Mouse (Mus musculus): ENCODE measurements around the gene Cdk2ap2. TPM values are rescaled to one million over a fixed set of nuclear protein-coding genes. Genes with fewer than 3 reads are reported as not detected.

The Cdk2ap2 gene
- polyA plus RNA-seq, 1 experiment = 247 TPM

DNA sequence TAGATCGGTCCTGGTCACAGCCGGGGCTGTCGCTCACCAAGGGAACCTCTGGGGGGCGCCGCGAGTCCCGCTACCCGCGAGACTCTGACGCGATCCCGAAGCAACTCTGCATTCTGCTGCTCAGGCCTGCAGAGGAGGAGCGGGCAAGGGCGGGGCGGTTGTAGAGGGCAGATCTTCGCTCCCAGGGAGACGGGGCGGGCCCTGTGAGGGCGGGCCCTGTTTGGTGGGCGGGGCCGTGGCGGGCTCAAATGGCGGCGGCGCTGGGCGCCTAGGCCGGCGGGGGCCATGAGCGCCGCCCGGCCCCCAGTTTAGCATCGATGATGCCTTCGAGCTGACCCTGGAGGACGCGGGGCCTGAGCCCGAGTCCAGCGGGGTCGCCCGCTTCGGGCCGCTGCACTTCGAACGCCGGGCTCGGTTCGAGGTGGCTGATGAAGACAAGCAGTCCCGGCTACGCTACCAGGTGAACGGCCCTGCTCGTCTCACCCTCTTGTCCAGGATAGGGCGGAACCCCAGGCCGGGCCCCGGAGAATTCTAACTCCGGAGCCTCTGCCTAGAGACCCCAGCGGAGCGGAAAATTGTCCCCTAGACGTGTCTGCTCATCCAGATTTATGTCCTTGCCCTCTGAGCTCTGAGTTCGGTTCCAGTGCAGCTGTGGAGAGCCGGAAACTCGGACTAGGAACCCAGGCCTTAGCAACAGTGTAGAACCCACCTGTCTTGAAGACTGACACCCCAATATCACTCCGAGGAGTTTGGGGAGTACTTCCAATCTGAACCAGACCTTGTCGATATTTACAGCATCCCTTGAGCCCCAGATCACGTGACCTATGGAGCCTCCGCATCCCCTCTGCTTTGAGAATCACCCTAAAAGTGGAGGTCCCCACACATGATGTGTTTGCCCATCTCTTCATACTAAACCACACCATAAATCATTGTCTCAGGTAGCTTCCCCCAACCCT lies 29.0 kb downstream of the Cdk2ap2 start, which contains the start of gene Aip:
TSS of gene Aip (minus strand) at position 118 of the 956 bp plus-strand sequence.
- H3K27me3 ChIP-seq (ENCODE audit: control insufficient read depth, insufficient read depth, low read length) = no peaks in the 10 kb centered on the region
- TF ChIP-seq POLR2A (IDR thresholded peaks at IDR 0.05; ENCODE audit: low read depth, low read length) = peak; percentile 89
- peak; percentile 93 for TF ChIP-seq CTCF (IDR thresholded peaks at IDR 0.05; ENCODE audit: extremely low read depth, insufficient read depth, insufficient read length, insufficient replicate concordance)
- 1% methylated on average over 58 of the region's 64 CpGs for WGBS
- peak within 1 kb of the TSS; percentile 81 for H3K4me3 ChIP-seq (ENCODE audit: extremely low read depth, insufficient read depth, insufficient read length)
- H3K27ac ChIP-seq (ENCODE audit: insufficient read depth, low read length) = peak within 1 kb of the TSS; percentile 85
- DNase-seq (ENCODE audit: low read depth in 1 of 2, low spot score in 2 of 2) = peak; percentile 96 to 99
- peaks cover 16% of the 10 kb centered on the region for H3K36me3 ChIP-seq (ENCODE audit: control insufficient read depth, insufficient read depth, low read length)
- H3K4me1 ChIP-seq (ENCODE audit: control insufficient read depth, insufficient read depth, insufficient read length) = peaks cover 23% of the 10 kb centered on the region

DNA sequence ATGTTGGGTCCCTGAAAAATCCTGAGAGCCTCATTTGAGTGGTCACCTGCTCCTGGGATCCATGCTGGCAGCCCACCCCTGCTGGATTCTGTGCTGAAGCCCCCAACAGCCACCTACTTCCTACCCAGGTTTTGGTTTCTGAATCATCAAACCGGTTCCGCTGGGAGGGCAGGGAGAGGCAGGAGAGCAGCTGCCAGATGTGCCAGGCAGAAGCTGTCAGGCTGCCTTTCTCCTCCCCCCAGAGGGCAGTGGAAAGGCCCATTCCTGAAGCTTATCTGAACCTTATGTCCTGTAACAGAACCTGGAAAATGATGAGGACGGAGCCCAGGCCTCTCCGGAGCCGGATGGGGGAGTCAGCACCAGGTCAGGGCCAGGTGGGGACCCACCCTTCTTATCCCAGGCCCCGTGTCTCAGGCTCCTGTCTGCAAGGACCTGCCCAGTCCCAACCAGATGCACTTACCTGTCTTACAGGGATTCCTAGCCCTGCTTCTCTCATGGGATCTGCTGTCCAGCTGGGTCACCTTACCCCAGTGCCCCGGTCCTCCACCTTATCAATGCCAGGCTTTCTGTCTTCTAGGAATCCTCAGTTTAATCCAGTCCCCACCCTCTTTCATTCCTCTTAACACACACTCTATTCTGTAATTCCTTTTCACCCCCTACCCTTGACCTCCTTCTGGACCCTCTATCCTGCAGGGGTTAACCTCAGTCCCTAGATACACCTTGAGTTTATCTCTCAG lies 29.9 kb downstream of the Cdk2ap2 start:
- Histone ChIP-seq H3K27ac (ENCODE audit: insufficient read depth, low read length) (peak overlapping the region; percentile 85), H3K27me3 (ENCODE audit: control insufficient read depth, insufficient read depth, low read length) (no peaks in the 10 kb centered on the region), H3K4me1 (ENCODE audit: control insufficient read depth, insufficient read depth, insufficient read length) (peaks cover 21% of the 10 kb centered on the region), H3K36me3 (ENCODE audit: control insufficient read depth, insufficient read depth, low read length) (peaks cover 23% of the 10 kb centered on the region), H3K4me3 (ENCODE audit: extremely low read depth, insufficient read depth, insufficient read length) (peak overlapping the region; percentile 81)
- WGBS = 65% methylated on average over 7 of the region's 7 CpGs
- no peak for TF ChIP-seq POLR2A (IDR thresholded peaks at IDR 0.05; ENCODE audit: low read depth, low read length)
- TF ChIP-seq CTCF (IDR thresholded peaks at IDR 0.05; ENCODE audit: extremely low read depth, insufficient read depth, insufficient read length, insufficient replicate concordance) = no peak
- DNase-seq (ENCODE audit: low read depth in 1 of 2, low spot score in 2 of 2) = peak in 1 of 2 experiments; percentile 15

DNA sequence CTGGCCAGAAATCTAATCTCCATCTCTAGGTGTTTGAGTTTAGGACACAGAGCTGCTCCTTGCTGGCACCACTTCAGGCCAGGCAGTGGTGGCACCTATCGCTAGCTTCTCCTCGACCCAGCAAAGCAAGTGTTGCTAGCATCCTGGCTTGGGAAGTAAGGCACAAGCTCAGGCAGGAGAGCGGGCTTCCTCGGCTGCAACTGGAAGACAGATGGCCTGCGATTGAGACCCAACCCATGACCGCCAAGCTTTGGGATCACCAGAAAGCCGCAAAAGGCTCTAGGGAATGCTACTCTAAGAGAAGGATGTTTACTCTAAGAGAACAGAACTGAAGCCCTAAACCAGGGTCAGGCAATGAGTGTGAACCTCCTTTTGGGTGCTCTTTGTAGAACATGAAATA lies 32.5 kb downstream of the Cdk2ap2 start:
- Histone ChIP-seq H3K27ac (ENCODE audit: insufficient read depth, low read length) (no peak overlapping the region), H3K27me3 (ENCODE audit: control insufficient read depth, insufficient read depth, low read length) (no peaks in the 10 kb centered on the region), H3K36me3 (ENCODE audit: control insufficient read depth, insufficient read depth, low read length) (peaks cover 33% of the 10 kb centered on the region), H3K4me3 (ENCODE audit: extremely low read depth, insufficient read depth, insufficient read length) (no peak overlapping the region), H3K4me1 (ENCODE audit: control insufficient read depth, insufficient read depth, insufficient read length) (peaks cover 14% of the 10 kb centered on the region; the same call in 1 of the 2 replicates)
- TF ChIP-seq CTCF (IDR thresholded peaks at IDR 0.05; ENCODE audit: extremely low read depth, insufficient read depth, insufficient read length, insufficient replicate concordance) (no peak), POLR2A (IDR thresholded peaks at IDR 0.05; ENCODE audit: low read depth, low read length) (no peak)
- no peak for DNase-seq (ENCODE audit: low read depth in 1 of 2, low spot score in 2 of 2)
- 98% methylated on average over 7 of the region's 7 CpGs for WGBS

DNA sequence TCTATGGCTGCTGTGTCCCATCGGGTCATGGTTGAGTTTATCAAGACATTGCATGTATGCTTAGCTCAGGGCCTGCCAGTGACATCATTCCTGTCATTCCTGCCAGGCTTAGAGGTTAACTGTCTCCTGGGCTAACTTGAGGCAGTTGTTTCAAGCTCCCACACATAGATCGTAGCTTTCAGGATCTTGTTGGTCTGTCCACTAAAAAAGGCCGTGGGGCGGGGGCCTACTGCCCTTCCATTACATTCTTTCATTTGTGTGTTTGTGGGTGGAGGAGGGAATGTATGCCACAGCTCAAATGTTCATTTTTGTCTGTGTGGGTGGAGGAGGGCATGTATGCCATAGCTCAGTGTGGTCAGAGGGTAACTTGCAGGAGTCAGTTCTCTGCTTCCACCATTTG lies 33.1 kb downstream of the Cdk2ap2 start:
- no peak for DNase-seq (ENCODE audit: low read depth in 1 of 2, low spot score in 2 of 2)
- no peaks in the 10 kb centered on the region for H3K27me3 ChIP-seq (ENCODE audit: control insufficient read depth, insufficient read depth, low read length)
- H3K4me1 ChIP-seq (ENCODE audit: control insufficient read depth, insufficient read depth, insufficient read length) = peaks cover 20% of the 10 kb centered on the region; the same call in 1 of the 2 replicates
- WGBS = 85% methylated on average over 4 of the region's 4 CpGs
- H3K27ac ChIP-seq (ENCODE audit: insufficient read depth, low read length) = no peak overlapping the region
- no peak for TF ChIP-seq CTCF (IDR thresholded peaks at IDR 0.05; ENCODE audit: extremely low read depth, insufficient read depth, insufficient read length, insufficient replicate concordance)
- no peak for TF ChIP-seq POLR2A (IDR thresholded peaks at IDR 0.05; ENCODE audit: low read depth, low read length)
- H3K4me3 ChIP-seq (ENCODE audit: extremely low read depth, insufficient read depth, insufficient read length) = no peak overlapping the region
- H3K36me3 ChIP-seq (ENCODE audit: control insufficient read depth, insufficient read depth, low read length) = peaks cover 33% of the 10 kb centered on the region

DNA sequence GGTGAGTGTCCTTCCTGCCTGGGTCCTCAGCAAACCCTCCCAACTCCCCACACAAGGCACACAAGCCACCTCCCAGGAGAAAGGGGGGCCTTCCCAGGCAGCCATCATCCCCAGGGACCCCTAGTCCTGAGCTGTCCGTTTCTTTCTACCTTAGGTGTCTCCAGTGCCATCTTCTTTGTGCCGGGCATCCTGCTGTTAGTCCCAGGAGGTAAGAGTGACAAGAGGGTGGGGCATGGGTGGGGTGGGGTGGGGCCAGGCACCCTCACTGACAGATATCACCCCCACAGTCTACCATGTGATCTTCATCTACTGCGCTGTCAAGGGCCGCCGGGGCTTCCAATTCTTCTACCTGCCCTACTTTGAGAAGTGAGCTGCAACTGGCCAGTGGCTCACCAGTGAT lies 34.1 kb downstream of the Cdk2ap2 start:
- Histone ChIP-seq H3K36me3 (ENCODE audit: control insufficient read depth, insufficient read depth, low read length) (peaks cover 33% of the 10 kb centered on the region), H3K4me3 (ENCODE audit: extremely low read depth, insufficient read depth, insufficient read length) (0 out of 2 replicates have a peak overlapping the region, but pooled peaks have one; percentile 15)

DNA sequence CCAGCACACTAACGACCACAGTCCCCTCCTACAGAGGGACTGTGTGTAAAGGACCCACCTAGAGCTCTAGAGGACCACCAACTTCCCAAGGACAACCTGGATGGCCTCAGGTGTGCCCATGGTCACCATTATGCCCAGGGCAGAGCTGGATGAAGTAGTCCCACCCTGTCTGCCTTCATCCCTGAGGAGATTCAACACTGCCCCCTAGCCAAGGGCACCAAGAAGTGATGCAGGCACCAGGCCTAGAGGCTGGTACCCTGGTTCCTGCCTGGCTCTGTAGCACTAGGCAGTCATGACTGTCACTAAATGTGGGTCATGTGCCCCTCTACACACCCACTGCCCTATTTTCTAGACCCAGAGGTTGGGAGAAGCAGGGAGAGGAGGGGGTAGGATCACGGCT lies 34.8 kb downstream of the Cdk2ap2 start:
- Histone ChIP-seq H3K4me3 (ENCODE audit: extremely low read depth, insufficient read depth, insufficient read length) (no peak overlapping the region), H3K27ac (ENCODE audit: insufficient read depth, low read length) (no peak overlapping the region), H3K4me1 (ENCODE audit: control insufficient read depth, insufficient read depth, insufficient read length) (peaks cover 16% of the 10 kb centered on the region; the same call in 1 of the 2 replicates), H3K27me3 (ENCODE audit: control insufficient read depth, insufficient read depth, low read length) (no peaks in the 10 kb centered on the region), H3K36me3 (ENCODE audit: control insufficient read depth, insufficient read depth, low read length) (peaks cover 33% of the 10 kb centered on the region)
- peak in 1 of 2 experiments; percentile 29 for DNase-seq (ENCODE audit: low read depth in 1 of 2, low spot score in 2 of 2)
- TF ChIP-seq POLR2A (IDR thresholded peaks at IDR 0.05; ENCODE audit: low read depth, low read length) (no peak), CTCF (IDR thresholded peaks at IDR 0.05; ENCODE audit: extremely low read depth, insufficient read depth, insufficient read length, insufficient replicate concordance) (peak; percentile 25; the same call in 1 of the 2 replicates)
- 93% methylated on average over 2 of the region's 2 CpGs for WGBS

More for the DNA sequence above, 34.1 kb downstream of the Cdk2ap2 start:
- TF ChIP-seq CTCF (IDR thresholded peaks at IDR 0.05; ENCODE audit: extremely low read depth, insufficient read depth, insufficient read length, insufficient replicate concordance) (no peak), POLR2A (IDR thresholded peaks at IDR 0.05; ENCODE audit: low read depth, low read length) (no peak)
- H3K4me1 ChIP-seq (ENCODE audit: control insufficient read depth, insufficient read depth, insufficient read length) = peaks cover 19% of the 10 kb centered on the region; the same call in 1 of the 2 replicates
- WGBS = 93% methylated on average over 5 of the region's 5 CpGs
- no peaks in the 10 kb centered on the region for H3K27me3 ChIP-seq (ENCODE audit: control insufficient read depth, insufficient read depth, low read length)
- H3K27ac ChIP-seq (ENCODE audit: insufficient read depth, low read length) = no peak overlapping the region; the same call in 1 of the 2 replicates
- DNase-seq (ENCODE audit: low read depth in 1 of 2, low spot score in 2 of 2) = peak in 1 of 2 experiments; percentile 2
